Mouse (Mus musculus) liver, embryonic 16.5 days (tissue): Measurements from ENCODE around the gene Dusp15. TPM values are rescaled to one million over a fixed set of nuclear protein-coding genes. Genes with fewer than 3 reads are reported as not detected.
A peak's percentile ranks its signal among the peaks of the same experiment; 100 is the strongest.

Experiments
- ATAC-seq: fragments of 200-750 bp; cut with Nextera tagmentation; 2 replicates; pipeline ENCODE4 v1.8.0; 2017; ENCODE audit warnings: low read depth, mild to moderate bottlenecking, moderate number of reproducible peaks, moderate library complexity
- H3K27ac ChIP-seq: fragments of 300-500 bp; sonication (generic); 2 replicates; pipeline ENCODE4 v1.5.1; 2014; ENCODE audit warnings: mild to moderate bottlenecking, low read length
- H3K27me3 ChIP-seq: fragments of 300-500 bp; sonication (generic); 2 replicates; pipeline ENCODE4 v1.6.1; 2014; ENCODE audit warnings: low read depth, low read length, mixed read lengths; ENCODE audit not compliant: control insufficient read depth, insufficient read depth
- H3K36me3 ChIP-seq: fragments of 300-500 bp; sonication (generic); 2 replicates; pipeline ENCODE4 v1.6.1; 2014; ENCODE audit warnings: mild to moderate bottlenecking; ENCODE audit not compliant: control insufficient read depth, insufficient read depth
- H3K4me1 ChIP-seq: fragments of 300-500 bp; sonication (generic); 2 replicates; pipeline ENCODE4 v1.6.1; 2014; ENCODE audit warnings: low read depth, low read length, mixed read lengths; ENCODE audit not compliant: control insufficient read depth
- H3K4me2 ChIP-seq: fragments of 300-500 bp; sonication (generic); 2 replicates; pipeline ENCODE4 v1.6.1; 2014; ENCODE audit warnings: low read depth, low read length, mixed read lengths
- H3K4me3 ChIP-seq: fragments of 300-500 bp; sonication (generic); 2 replicates; pipeline ENCODE4 v1.5.1; 2014; ENCODE audit warnings: low read depth, mild to moderate bottlenecking, low read length
- H3K9ac ChIP-seq: fragments of 300-500 bp; sonication (generic); 2 replicates; pipeline ENCODE4 v1.6.1; 2014; ENCODE audit warnings: low read depth, low read length
- H3K9me3 ChIP-seq: fragments of 300-500 bp; sonication (generic); replicated peaks from 2 replicates; pipeline ENCODE4 v1.6.1; 2016; ENCODE audit warnings: low read length; ENCODE audit not compliant: control insufficient read depth
- WGBS: fragments of 180-500 bp; shearing (Covaris S2); extraction: QIAGEN DNeasy Blood & Tissue Kit; methylation state at CpG from one replicate; pipeline ENCODE4 v1.1.7; 2014; ENCODE audit not compliant: insufficient replicate concordance; 5-methylcytosine and 5-hydroxymethylcytosine counted together
- polyA plus RNA-seq: library from polyadenylated mRNA; unstranded; fragments of >200 nt; fragmentation: Nextera tagmentation; extraction: Ambion mirVana; gene quantifications from 2 replicates; pipeline ENCODE4 v1.2.1, GENCODE M21; 2015

Gene Dusp15
- polyA plus RNA-seq, 1 experiment from 2014 or later = not detected

DNA sequence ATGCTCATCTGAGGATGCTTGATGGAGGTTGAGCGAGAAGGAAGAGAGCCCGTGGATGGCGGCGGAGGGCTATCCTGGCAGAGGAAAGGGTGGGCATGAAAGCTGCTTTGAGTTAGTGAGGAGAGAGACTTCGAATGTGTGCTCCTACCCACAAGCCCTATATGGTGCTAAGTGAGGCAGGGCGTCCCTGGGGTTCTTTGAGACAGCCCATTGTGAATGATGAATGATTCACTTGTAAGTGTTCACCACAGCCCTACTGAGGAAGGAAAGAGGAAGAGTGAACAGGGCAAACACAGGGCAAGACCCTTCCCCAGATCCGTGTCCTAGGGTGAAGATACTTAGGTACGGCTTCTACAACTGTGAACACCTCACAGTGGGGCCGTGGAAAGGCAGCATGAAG, 24.6 kb downstream of the Dusp15 start:
- no peaks in the 10 kb centered on the region for H3K36me3 ChIP-seq
- WGBS = 38% methylated on average over 9 of the region's 9 CpGs
- no peaks in the 10 kb centered on the region for H3K9me3 ChIP-seq
- H3K4me2 ChIP-seq = no peak overlapping the region
- no peaks in the 10 kb centered on the region for H3K27me3 ChIP-seq
- no peak overlapping the region for H3K4me3 ChIP-seq
- H3K9ac ChIP-seq = no peak overlapping the region
- no peak for ATAC-seq
- H3K4me1 ChIP-seq = no peaks in the 10 kb centered on the region
- H3K27ac ChIP-seq = no peak overlapping the region

DNA sequence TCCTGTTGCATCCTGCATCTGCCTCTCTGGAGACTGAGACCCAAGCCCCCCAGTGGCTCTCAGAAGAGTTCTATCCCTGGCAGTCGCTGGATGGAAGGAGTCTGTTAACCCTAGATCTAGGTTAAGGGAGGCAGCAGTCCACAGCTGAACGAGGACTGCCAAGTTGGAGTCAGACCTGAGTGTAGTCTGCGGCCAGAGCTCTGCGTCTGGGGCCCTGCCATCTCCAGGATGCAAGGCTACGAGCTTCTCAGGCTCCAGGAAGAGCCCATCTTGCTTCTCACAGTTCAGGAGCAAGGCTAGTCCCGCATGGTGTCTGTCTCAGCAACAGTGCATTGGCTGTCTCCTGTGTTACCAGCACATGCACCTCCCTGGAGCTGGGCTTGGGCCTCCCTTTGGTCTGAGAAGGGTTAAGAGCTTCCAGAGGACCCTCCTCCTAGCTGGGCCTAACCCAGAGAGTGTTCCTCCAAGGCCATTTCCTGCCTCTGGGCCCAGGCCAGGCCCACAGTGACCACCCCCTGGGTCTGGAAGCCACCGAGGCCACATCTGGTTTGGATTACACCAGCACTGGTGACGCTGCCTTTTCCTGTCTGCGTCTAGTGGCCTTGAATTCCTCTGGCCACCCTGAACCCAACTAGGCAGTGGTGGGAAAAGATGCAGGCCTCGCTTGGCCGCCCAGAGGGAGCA, 26.2 kb downstream of the Dusp15 start:
- no peaks in the 10 kb centered on the region for H3K36me3 ChIP-seq
- H3K9ac ChIP-seq = no peak overlapping the region
- no peaks in the 10 kb centered on the region for H3K9me3 ChIP-seq
- H3K4me1 ChIP-seq = no peaks in the 10 kb centered on the region
- no peak overlapping the region for H3K4me2 ChIP-seq
- H3K27ac ChIP-seq = no peak overlapping the region
- no peak overlapping the region for H3K4me3 ChIP-seq
- WGBS = 43% methylated on average over 11 of the region's 11 CpGs
- no peaks in the 10 kb centered on the region for H3K27me3 ChIP-seq
- peak; percentile 60 for ATAC-seq

DNA sequence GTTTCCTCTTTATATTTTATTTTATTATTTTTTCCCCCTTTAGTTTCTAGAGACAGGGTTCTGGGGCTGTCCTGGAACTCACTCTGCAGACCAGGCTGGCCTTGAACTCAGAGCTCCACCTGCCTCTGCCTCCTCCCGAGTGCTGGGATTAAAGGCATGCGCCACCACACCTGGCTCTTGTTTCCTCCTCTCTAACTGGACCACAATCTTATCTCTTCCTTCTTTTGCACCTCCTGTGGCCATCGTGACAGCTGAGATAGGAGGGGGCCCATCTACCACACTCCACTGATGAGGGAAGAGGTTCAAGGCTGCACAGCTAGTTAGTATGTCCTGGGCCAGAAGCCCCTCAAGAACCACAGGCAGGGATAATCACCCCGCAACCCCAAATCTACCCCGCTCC, 27.0 kb downstream of the Dusp15 start:
- Histone ChIP-seq H3K4me1 (no peaks in the 10 kb centered on the region), H3K36me3 (no peaks in the 10 kb centered on the region), H3K9ac (no peak overlapping the region), H3K4me3 (no peak overlapping the region), H3K4me2 (no peak overlapping the region), H3K27me3 (no peaks in the 10 kb centered on the region), H3K27ac (no peak overlapping the region), H3K9me3 (no peaks in the 10 kb centered on the region)
- 38% methylated on average over 5 of the region's 5 CpGs for WGBS
- ATAC-seq = no peak

DNA sequence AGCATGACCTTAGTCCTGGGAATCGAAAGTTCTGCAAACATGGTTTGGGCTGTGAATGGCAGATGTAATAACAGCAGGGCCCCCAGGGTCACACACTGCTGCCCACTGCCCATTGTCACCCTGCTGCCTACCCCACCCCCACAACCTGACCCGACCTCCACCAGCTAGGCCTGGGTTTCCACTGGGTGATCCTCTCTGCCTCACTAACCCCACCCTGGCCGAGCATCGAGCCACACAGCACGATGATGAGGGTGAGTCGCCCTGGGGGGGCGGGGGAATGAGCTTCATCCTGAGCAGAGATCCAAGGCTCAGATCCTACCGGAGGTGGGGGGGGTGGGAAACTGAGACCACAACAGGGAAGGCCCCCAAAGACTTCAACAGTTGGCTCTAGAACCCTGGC, 27.4 kb downstream of the Dusp15 start:
- WGBS = 45% methylated on average over 8 of the region's 8 CpGs
- Histone ChIP-seq H3K4me2 (no peak overlapping the region), H3K4me3 (no peak overlapping the region), H3K4me1 (no peaks in the 10 kb centered on the region), H3K9me3 (no peaks in the 10 kb centered on the region), H3K27me3 (no peaks in the 10 kb centered on the region), H3K27ac (no peak overlapping the region), H3K36me3 (no peaks in the 10 kb centered on the region), H3K9ac (no peak overlapping the region)
- ATAC-seq = no peak

DNA sequence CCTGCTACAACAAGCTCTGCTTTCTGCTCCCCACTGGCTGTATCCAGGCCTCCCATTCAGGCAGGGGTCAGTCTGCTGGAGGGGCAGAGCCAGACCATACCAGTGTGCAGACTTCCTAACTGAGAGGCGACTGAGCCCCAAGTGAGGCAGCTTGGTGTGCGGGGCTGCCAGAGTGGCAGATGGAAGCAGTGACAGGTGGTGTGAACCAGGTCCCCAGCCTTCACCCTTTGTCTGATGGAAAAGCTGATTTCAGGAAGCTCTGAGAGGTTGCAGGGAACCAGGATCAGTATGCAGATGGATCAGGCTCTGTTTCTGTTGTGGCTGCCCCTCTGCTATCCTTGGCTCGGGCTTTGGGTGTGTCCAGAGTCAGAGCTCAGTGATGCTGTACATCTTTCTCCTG, 27.9 kb downstream of the Dusp15 start:
- Histone ChIP-seq H3K9me3 (no peaks in the 10 kb centered on the region), H3K4me2 (no peak overlapping the region), H3K27ac (no peak overlapping the region), H3K36me3 (no peaks in the 10 kb centered on the region), H3K4me3 (no peak overlapping the region), H3K9ac (no peak overlapping the region), H3K27me3 (no peaks in the 10 kb centered on the region), H3K4me1 (no peaks in the 10 kb centered on the region)
- no peak for ATAC-seq
- 72% methylated on average over 3 of the region's 3 CpGs for WGBS

DNA sequence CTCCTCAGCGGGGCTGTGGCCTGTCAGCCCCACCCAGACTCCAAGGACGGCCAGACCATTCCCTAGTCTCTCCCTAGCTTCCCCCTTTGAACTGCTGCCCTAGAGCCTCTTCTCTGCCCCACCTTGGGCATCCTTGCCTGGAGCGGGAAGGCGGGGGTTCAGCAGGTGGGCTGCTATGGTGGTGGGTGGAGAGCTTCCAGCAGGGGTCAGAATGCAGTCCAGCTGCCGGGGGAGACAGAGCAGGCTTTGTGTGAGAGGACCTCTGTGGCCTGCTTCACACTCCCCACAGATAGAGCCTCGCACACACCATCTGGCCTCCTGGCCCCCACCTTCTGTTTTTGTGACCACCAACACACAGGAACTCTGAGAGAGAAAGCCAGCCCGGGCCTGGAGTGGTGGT, 29.1 kb downstream of the Dusp15 start:
- H3K4me3 ChIP-seq = no peak overlapping the region
- 40% methylated on average over 7 of the region's 7 CpGs for WGBS
- H3K27me3 ChIP-seq = no peaks in the 10 kb centered on the region
- no peak overlapping the region for H3K9ac ChIP-seq
- H3K4me1 ChIP-seq = no peaks in the 10 kb centered on the region
- no peaks in the 10 kb centered on the region for H3K36me3 ChIP-seq
- ATAC-seq = no peak
- H3K4me2 ChIP-seq = no peak overlapping the region
- H3K9me3 ChIP-seq = no peaks in the 10 kb centered on the region
- no peak overlapping the region for H3K27ac ChIP-seq

DNA sequence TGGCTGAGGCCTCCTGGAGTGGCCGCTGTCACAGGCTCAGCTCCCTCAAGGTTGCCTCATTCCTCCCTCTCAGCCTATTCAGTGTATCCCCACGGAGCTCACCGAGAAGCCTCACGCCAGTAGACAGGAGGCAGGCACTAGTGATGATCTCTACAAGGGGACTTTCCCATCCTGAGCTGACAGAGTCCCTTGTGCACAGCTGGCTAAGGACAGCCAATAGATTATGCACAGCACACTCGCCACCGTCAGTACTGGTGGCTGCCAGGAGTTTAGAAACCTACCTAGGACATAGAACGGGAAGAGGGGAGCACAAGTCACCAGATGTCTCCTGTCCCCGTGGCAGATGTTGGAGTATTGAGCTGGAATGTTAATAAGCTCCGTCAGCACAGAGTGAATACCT, 33.8 kb downstream of the Dusp15 start:
- H3K4me3 ChIP-seq = no peak overlapping the region
- no peak overlapping the region for H3K27ac ChIP-seq
- H3K4me1 ChIP-seq = peaks cover 3% of the 10 kb centered on the region; the same call in 1 of the 2 replicates
- no peak for ATAC-seq
- H3K27me3 ChIP-seq = peaks cover 15% of the 10 kb centered on the region
- H3K9ac ChIP-seq = no peak overlapping the region
- no peaks in the 10 kb centered on the region for H3K9me3 ChIP-seq
- no peak overlapping the region for H3K4me2 ChIP-seq
- H3K36me3 ChIP-seq = no peaks in the 10 kb centered on the region
- 58% methylated on average over 9 of the region's 9 CpGs for WGBS

DNA sequence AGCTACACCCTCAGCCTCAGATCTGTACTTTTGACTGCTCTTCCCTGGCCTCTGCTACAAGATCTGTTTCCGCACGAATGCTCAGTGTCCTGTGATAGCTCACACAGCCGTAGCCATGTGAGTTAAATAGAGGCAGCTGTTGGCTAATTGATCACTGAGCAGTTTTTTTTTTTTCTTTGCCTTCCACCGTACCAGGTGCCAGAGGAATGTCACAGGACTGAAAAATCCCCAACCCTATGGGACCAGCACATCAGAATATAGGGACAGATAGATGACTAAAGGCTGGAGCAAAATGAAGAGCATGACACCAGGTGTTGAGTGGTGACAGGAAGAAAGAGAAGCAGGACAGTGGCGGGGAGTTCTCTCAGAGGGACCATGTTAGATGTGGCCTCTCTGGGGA, 35.4 kb downstream of the Dusp15 start:
- peaks cover 3% of the 10 kb centered on the region; the same call in 1 of the 2 replicates for H3K4me1 ChIP-seq
- H3K27ac ChIP-seq = no peak overlapping the region
- ATAC-seq = no peak
- WGBS = 53% methylated on average over 5 of the region's 5 CpGs
- no peak overlapping the region for H3K9ac ChIP-seq
- no peaks in the 10 kb centered on the region for H3K9me3 ChIP-seq
- H3K27me3 ChIP-seq = peaks cover 26% of the 10 kb centered on the region
- no peaks in the 10 kb centered on the region for H3K36me3 ChIP-seq
- no peak overlapping the region for H3K4me3 ChIP-seq
- no peak overlapping the region for H3K4me2 ChIP-seq

DNA sequence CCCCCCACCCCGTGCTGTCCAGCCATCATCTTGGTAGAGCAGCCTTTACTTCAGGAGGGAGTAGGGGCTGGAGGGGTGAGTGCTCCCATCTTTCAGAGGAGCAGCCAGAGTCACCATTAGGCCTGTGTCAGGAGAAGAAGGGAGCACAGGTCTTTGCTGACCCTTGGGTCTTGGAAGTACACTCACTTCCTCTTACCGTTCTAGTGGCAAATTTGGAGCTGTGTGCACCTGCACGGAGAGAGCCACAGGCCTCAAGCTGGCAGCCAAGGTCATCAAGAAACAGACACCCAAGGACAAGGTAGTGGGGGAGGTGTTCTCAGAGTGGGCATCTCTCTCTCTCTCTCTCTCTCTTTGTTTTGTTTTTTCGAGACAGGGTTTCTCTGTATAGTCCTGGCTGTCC, 36.0 kb downstream of the Dusp15 start:
- Histone ChIP-seq H3K36me3 (no peaks in the 10 kb centered on the region), H3K4me1 (peaks cover 3% of the 10 kb centered on the region; the same call in 1 of the 2 replicates), H3K9ac (no peak overlapping the region), H3K4me3 (no peak overlapping the region), H3K27me3 (peaks cover 29% of the 10 kb centered on the region), H3K9me3 (no peaks in the 10 kb centered on the region), H3K27ac (no peak overlapping the region), H3K4me2 (no peak overlapping the region)
- WGBS = 33% methylated on average over 4 of the region's 4 CpGs
- ATAC-seq = no peak
